Mouse (Mus musculus) lung, adult 18-20 months (tissue): ENCODE results near the gene Zfp385a.
"Not testable (repeated sequence)": the region's sequence is repeated elsewhere in the genome, so short reads cannot be mapped to it uniquely, and the experiment has no call there.

Experiments used
- DNase-seq, 2 experiments: peaks; one replicate each; pipeline ENCODE4 v3.0.0; 2022; ENCODE audit warnings: mixed read lengths in 2 of 2

Gene Zfp385a

GRCm38 (mm10) chr15:103284647-103285046 lies 55.2 kb downstream of the Zfp385a start:
- DNase-seq: no peak

GRCm38 (mm10) chr15:103284066-103284465 lies 55.8 kb downstream of the Zfp385a start:
- DNase-seq: peak; percentile 44 to 58

DNA sequence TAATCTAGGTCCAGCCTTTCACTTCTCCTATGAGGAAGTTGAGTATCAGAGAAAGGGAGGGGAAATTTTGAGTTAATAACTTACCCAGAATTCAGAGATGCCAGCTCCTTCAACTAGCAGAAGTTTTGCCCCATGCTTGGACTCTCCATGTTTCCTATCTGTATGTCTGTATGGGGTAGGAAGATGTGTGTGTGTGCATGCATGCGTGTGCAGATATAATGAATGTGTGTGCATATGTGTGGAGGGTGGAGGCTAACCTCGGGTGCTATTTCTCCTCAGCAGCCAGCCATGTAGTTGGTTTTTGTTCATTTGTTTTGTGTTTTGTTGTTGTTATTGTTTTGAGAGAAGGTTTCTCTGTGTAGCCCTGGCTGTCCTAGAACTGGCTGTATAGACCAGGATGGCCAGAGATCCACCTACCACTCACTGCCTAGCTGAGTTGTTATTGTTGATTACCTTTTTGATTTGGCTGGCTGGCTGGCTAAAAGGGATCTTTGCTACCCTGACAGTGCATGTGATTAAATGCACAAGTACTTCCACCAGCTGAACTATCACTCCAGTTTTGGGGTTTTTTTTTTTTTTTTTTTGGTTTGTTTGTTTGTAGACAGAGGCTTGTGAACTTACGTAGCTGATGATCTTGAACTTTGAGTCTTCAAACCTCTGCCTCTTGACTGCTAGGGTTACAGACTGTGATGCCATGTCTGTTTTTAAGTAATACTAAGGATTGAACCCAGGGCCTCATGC lies 58.3 kb downstream of the Zfp385a start:
- no peak for DNase-seq

- peak in 1 of 2 experiments; percentile 34 for DNase-seq
Measured at GRCm38 (mm10) chr15:103280817-103281464, 59.0 kb downstream of the Zfp385a start.

DNA sequence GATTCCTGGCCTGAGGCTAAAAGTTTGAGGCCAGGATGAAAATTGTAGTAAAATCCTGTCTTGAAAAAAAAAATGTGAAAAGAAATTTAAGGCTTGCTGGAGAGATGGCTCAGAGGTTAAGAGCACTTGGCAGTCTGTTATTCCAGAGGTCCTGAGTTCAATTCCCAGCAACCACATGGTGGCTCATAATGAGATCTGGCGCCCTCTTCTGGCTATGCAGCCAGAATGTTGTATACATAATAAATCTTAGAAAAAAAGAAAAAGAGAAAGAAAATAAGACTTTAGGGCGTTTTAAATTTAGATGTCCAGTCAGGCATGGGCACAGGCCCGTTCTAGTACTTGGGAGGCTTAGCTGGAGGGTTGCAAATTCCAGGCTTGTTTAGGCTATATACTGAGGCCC lies 60.1 kb downstream of the Zfp385a start:
- DNase-seq: no peak

GRCm38 (mm10) chr15:103277949-103278348 lies 61.9 kb downstream of the Zfp385a start:
- no peak for DNase-seq

DNA sequence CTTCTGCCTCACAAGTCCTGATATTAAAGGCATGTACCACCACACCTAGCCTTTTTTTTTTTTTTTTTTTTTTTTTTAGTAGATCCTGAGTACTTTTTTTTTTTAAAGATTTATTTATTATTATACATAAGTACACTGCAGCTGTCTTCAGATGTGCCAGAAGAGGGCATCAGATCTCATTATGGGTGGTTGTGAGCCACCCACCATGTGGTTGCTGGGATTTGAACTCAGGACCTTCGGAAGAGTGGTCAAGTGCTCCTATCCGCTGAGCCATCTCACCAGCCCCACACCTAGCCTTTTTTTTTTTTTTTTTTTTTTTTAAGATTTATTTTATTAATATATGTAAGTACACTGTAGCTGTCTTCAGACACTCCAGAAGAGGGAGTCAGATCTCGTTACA lies 64.0 kb downstream of the Zfp385a start:
- DNase-seq: not testable (repeated sequence)

GRCm38 (mm10) chr15:103272419-103273279 lies 67.2 kb downstream of the Zfp385a start, which contains the start of gene Copz1:
Gene Copz1 (plus strand): TSS chr15:103272714.
- peak; percentile 99 for DNase-seq

DNA sequence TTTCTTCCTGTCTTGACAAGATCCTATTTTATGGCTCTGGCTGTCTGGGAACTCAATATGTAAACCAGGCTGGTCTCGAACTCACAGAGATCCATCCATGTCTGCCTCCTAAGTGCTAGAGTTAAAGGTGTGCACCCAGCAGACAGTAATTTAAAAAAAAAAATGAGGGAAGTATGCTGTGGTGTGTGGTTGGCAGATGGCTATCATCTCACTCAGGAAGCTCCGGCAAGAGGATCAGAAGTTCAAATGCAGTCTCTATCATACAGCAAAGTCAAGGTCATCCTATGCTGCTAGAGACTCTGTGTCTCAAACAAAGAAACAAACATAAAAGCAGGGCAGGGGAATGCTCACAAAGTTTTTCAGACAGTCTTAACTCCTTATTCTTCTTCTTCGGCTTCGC lies 71.0 kb downstream of the Zfp385a start:
- no peak for DNase-seq

DNA sequence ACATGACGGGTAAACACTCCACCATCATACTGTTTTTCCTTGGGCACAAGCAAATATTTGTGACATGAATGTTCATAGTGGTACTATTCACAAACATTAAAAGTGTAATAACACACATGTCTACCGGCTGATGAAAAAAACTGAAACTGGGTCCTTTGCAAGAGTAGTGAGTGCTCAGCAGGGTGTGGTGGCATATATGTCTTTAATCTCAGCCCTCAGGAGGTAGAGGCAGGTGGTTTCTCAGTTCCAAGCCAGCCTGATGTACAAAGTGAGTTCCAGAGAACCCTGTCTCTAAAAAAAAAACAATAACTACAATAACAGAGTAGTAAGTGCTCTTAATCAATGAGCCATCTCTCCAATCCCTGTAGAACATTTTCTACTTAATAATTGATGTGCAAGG lies 75.1 kb downstream of the Zfp385a start:
- no peak for DNase-seq
